Mouse (Mus musculus): ENCODE measurements at regions not wholly inside any gene's neighbourhood (a gene's known extent, or its start where the extent isn't known, plus 50 kb on each side); places are given as distances from the start of the nearest gene placed in this dataset.

- TF ChIP-seq CTCF (IDR thresholded peaks at IDR 0.05; ENCODE audit: low read depth, low read length): no peak
- no peak for TF ChIP-seq POLR2A (IDR thresholded peaks at IDR 0.05; ENCODE audit: insufficient read depth, low read length)
- TF ChIP-seq EP300 (IDR thresholded peaks at IDR 0.05; ENCODE audit: insufficient read depth, low read depth, low read length): no peak
These were observed 145.8 kb upstream of the Nrxn1 start for GRCm38 (mm10) chr17:91238719-91239118.
